Mouse (Mus musculus) cerebellum, adult 8-10 months (tissue): Measurements from ENCODE around the gene Bcam.
A peak's percentile ranks its signal among the peaks of the same experiment; 100 is the strongest.

ENCODE experiments used
- DNase-seq: peaks from one replicate; pipeline ENCODE4 v3.0.0; 2022

The Bcam gene

GRCm38 (mm10) chr7:19751070-19751383, 19.8 kb downstream of the Bcam start:
- no peak for DNase-seq

- peak; percentile 37 for DNase-seq
Measured at GRCm38 (mm10) chr7:19750217-19751069, 20.4 kb downstream of the Bcam start, which contains the start of gene Nectin2. Gene Nectin2, minus strand, starts transcription at chr7:19750483.

- peak; percentile 67 for DNase-seq
Measured at GRCm38 (mm10) chr7:19749389-19750216, 21.2 kb downstream of the Bcam start.

- DNase-seq: no peak
Measured at GRCm38 (mm10) chr7:19748219-19749195, 22.3 kb downstream of the Bcam start.

GRCm38 (mm10) chr7:19747420-19748218, 23.2 kb downstream of the Bcam start:
- DNase-seq: no peak

- DNase-seq: no peak
Measured at GRCm38 (mm10) chr7:19746426-19747201, 24.2 kb downstream of the Bcam start.

GRCm38 (mm10) chr7:19745971-19746370, 24.8 kb downstream of the Bcam start:
- DNase-seq: no peak

GRCm38 (mm10) chr7:19744590-19745385, 26.0 kb downstream of the Bcam start:
- DNase-seq: no peak

GRCm38 (mm10) chr7:19743791-19744190, 27.0 kb downstream of the Bcam start:
- no peak for DNase-seq

- DNase-seq: no peak
Measured at GRCm38 (mm10) chr7:19742468-19742867, 28.3 kb downstream of the Bcam start.

GRCm38 (mm10) chr7:19741329-19742031, 29.3 kb downstream of the Bcam start:
- DNase-seq: no peak

- no peak for DNase-seq
Measured at GRCm38 (mm10) chr7:19740269-19740668, 30.5 kb downstream of the Bcam start.

GRCm38 (mm10) chr7:19738771-19739170, 32.0 kb downstream of the Bcam start:
- no peak for DNase-seq

- DNase-seq: no peak
Measured at GRCm38 (mm10) chr7:19736389-19737057, 34.3 kb downstream of the Bcam start.

- no peak for DNase-seq
Measured at GRCm38 (mm10) chr7:19734178-19734666, 36.6 kb downstream of the Bcam start.

- no peak for DNase-seq
Measured at GRCm38 (mm10) chr7:19726541-19726940, 44.3 kb downstream of the Bcam start.

GRCm38 (mm10) chr7:19724167-19724566, 46.6 kb downstream of the Bcam start:
- no peak for DNase-seq

GRCm38 (mm10) chr7:19722754-19723195, 48.0 kb downstream of the Bcam start:
- DNase-seq: no peak

GRCm38 (mm10) chr7:19719200-19719599, 51.6 kb downstream of the Bcam start:
- no peak for DNase-seq
